Mouse (Mus musculus): ENCODE results near the gene Dvl2.
"Not testable (repeated sequence)": the region's sequence is repeated elsewhere in the genome, so short reads cannot be mapped to it uniquely, and the experiment has no call there.

Dvl2 gene

GRCm38 (mm10) chr11:70010961-70011360 lies 10.6 kb downstream of the Dvl2 start:
- DNase-seq = no peak

DNA sequence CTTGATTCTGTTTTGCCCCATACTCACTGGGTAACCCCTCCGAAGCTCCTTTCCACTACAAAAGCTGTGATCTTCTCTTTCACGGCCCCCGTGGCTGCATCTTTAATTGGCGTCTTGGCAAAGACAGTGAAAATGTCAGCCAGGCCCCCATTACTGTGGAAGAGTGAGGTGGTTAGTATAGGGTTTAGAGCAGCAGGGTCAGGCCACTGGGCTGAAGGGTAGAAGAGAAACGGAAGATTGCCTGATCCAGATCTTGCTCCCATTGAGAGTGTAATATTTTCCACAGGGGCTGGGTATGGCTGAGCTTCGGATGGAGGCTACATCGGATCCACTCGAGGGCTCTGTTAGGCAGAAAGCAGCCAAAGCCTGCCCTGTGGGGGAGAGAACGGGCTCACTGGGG lies 12.5 kb downstream of the Dvl2 start:
- no peak for DNase-seq

- no peak for DNase-seq
Measured at GRCm38 (mm10) chr11:70013408-70013807, 13.0 kb downstream of the Dvl2 start.

- DNase-seq = no peak
Measured at GRCm38 (mm10) chr11:70014051-70014450, 13.7 kb downstream of the Dvl2 start.

GRCm38 (mm10) chr11:70014880-70015558 lies 14.6 kb downstream of the Dvl2 start, which contains the start of gene Acadvl:
Gene Acadvl, minus strand, starts transcription at chr11:70015411.
- DNase-seq = peak; percentile 95 to 97

GRCm38 (mm10) chr11:70015677-70016076 lies 15.3 kb downstream of the Dvl2 start:
- no peak for DNase-seq

- DNase-seq = not testable (repeated sequence)
Measured at GRCm38 (mm10) chr11:70016177-70016576, 15.8 kb downstream of the Dvl2 start.

GRCm38 (mm10) chr11:70016669-70017068 lies 16.3 kb downstream of the Dvl2 start, which contains the start of gene Dlg4:
Gene Dlg4, plus strand, starts transcription at chr11:70016942.
- no peak for DNase-seq

DNA sequence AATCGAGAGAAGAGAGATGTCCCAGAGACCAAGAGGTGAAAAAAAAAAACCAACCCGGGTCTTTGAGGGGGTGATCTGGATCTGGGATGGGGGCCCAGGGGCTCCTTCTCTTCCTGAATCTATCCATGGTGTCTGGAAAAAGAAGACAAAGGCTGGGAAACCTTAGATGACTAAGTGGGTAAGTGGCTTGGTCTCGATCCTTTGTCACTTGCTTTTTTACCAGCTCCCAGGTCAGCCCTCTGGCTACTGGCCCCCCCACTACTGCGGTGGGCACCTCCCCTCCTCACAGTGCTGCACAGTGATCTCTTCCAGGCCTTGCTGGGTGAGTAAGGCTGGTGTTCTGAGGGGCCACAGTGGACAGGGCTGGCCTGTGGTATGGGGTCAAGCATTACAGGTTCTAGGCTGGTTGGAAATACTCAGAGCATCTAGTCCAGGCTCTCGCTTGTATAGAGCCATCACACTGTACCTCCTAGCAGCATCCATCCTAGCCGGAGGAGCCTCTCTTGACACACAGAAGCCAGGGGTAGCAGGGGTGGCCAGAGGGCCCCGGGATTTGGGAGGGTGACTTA lies 16.9 kb downstream of the Dvl2 start:
- DNase-seq = no peak

DNA sequence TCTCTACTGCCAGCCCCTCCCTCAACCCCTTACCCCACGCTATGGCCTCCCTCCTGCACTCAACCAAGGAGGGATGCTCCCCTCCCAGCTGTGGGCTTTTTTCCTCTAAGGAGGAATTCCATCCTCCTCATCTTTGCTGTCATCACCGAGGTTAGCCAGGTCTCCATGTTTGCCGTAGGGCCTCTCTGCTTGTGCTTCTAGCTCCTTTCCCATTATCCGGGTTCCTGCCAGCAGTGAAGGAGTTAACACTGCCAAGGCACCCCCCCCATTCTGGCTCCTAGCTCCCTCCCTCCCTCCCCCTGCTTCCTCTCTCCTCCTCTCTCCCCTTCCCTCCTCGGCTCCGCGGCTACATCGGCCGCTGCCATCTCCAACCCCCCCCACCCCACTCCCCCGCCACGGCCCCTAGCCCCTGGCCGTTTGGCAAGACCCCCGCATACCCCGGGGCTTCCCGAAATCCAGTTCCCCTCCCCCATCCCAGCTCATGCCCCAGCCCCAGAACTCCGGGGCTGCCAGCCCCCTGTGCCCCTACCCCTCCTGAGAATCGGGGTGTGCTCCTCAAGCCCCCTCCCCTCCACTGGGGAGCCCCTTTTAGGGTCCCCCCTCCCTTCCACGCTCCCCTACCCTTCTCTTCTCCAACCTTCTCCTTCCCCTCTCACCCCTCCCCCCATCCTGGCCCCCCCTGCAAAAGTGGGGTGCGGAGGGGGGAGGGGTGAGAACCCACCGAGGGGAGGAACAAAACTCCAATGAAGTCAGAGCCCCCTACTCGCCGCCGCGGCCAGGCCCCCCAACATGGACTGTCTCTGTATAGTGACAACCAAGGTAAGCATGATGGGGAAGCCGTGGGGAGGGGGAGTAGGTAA lies 18.0 kb downstream of the Dvl2 start:
- peak; percentile 53 to 57 for DNase-seq

- DNase-seq = no peak
Measured at GRCm38 (mm10) chr11:70019495-70020021, 19.2 kb downstream of the Dvl2 start.

GRCm38 (mm10) chr11:70020022-70020631 lies 19.7 kb downstream of the Dvl2 start:
- no peak for DNase-seq

DNA sequence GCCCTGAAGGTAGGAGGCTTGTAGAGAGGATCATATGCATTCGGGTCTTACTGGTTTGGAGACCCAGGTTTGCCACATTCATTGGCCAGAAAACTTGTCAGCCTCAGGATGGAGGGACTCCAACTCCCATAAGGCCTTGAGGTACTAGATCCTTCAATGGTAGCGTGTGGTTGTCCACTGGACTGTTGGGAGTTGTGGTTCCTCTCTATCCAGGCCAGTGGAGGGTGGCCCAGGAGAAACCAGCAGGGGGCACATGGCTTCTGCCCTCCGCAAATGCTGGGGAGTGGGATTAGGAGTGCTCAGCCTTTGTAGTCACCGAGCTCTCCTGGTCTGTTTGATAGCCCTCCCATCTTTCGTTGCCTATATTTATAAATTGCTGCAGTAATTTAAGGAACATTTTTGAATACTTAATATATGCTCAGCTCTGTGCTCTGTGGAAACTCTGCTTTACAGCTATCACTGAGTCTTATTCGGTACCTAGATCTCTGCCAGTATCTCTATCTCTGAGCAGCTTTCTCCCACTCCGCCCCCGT lies 20.4 kb downstream of the Dvl2 start:
- DNase-seq = peak; percentile 79 to 87

- peak; percentile 97 to 99 for DNase-seq
Measured at GRCm38 (mm10) chr11:70021264-70022132, 21.1 kb downstream of the Dvl2 start.

GRCm38 (mm10) chr11:70023481-70024150 lies 23.2 kb downstream of the Dvl2 start:
- DNase-seq = peak in 1 of 2 experiments; percentile 37

- DNase-seq = peak in 1 of 2 experiments; percentile 35
Measured at GRCm38 (mm10) chr11:70024151-70024514, 23.7 kb downstream of the Dvl2 start.

GRCm38 (mm10) chr11:70026689-70027088 lies 26.3 kb downstream of the Dvl2 start:
- DNase-seq = peak; percentile 37 to 67

DNA sequence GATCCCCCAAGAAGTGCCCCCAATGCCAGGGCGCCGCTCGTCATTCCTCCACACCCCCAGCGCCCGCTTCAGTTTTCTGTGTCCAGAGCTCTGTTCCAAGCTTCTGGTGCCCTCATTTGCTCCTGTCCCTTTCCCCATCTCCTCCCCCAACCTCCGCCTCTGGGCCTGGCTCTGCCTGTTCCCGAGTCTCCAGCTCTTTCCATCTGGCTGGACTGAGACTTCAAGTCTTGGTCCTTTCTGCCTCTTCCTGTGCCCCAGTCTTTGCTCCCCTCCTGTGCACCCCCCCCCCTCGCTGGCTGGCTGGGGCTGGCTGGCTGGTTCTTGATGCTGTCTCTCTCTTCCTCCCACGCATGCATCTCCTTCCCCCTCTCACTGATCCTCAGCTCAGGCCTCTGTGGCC lies 27.0 kb downstream of the Dvl2 start:
- peak in 1 of 2 experiments; percentile 38 for DNase-seq

DNA sequence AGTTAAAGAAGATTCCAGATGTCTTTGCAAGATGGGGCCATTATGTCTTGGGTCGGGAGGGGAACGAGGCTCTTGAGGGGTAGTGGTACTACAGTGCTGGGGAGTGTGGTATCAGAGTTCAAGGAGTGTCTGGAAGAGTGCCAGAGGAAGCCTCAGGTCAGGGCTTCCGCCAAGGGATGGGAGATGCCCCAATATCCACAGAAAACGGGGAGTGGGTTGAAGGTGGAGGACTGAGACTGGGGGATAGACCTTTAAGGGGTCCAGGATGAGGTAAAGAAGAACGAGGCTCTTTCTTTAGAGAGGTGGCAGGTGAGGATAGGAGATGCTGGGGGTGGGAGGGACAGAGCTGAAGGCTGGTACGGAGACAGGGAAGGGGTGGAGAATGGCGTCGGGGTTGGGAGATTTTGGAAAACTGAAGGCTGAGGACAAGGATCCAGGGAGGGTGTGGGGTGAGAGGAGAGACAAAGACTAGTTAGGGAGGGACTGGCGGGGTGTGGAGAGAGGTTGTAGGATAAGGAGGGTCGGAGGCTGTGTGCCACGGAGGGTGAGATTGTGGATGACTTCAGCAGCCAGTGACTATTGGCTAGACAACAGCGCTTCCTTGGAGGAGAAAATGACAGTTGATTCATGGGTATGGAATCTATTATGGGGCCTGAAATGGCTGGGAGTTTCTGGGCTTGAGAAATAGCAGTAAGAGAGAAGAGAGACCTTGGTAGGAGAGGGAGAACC lies 28.2 kb downstream of the Dvl2 start:
- peak in 1 of 2 experiments; percentile 30 for DNase-seq

DNA sequence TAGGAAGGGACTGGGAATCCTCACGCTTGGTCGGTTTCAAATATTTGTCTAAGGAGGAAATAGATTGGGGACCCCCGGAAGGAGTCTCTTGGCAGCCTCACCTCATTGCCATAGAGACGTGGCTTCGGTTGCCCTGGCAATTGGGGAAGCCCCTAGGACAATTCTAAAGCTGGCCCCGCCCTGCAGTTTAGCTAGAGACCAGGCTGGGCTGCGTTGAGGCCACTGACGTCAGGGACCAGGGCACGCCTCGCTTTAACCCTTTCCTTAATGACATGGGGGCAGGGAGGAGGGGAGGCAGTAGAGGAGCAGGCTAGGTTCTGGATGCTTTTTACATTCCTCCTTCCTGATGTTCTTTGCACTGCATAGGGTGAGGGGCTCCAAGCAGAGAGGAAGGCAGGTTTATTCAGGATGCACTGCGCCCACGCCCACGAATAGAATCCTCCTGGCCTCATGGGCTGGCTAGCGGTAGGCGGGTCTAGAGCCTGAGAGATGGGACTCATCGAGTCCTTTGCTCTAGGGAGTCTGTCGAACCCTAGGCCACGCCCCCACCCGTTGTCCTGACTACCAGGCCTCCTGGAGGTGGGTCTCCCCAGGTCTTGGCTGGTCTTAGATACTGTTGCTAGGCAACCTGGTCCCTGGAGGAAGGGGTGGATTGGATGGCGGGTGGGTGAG lies 28.9 kb downstream of the Dvl2 start:
- peak; percentile 45 to 63 for DNase-seq
